Mouse (Mus musculus): ENCODE results near the gene Tent4a.
A peak's percentile ranks its signal among the peaks of the same experiment; 100 is the strongest.

The Tent4a gene

DNA sequence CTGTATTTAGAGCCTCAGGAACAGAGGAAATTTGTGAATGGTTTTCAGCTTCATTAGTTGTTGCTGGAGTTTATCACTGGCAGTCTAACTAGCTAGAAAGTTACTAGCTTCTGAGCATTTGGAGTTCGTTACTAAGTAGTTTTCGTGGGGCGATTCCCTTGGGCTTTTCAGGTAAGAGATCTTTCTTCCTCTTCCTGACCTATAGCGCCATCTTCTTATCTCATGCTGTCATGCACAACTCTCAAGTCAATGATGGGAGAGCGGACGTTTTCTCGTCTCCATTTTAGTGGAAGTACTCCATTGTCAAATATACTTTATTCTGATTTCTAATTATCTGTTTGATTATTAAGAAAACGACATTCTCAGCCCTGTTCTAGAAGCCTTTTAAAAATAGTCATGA, 15.6 kb upstream of the Tent4a start:
- ATAC-seq (ENCODE audit: insufficient number of reproducible peaks, low FRiP score, low TSS enrichment): no peak

DNA sequence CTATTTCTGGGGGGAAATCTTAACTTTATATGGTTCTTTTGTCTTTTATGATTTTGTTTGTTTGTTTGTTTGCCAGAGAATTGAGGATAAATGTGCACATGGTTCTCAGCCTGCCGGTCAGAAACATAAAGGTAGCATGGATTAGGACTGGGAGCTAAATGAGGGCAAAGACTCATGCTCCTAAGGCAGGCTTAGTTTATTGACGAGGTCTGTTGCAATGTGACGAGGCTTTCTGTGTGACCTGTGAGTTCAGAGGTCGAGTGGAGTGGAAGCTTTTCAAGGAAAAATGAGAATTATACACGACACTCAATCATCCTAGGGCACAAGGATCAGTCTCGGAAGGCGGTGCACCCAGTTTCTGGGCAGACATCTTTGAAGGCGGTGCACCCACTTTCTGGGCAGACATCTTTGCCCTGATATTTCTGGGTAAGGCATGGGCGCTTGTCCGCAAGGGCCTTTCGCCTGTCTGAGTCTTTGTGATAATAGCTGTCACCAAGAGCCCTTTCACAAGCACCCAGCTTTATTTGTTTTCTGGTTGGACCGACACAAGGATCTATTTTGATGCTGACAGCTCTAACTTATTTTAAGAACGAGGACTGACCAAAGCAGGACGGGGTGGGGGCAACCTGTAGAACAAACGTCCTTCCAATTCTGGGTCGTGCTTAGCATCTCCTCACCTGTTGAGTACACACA, 13.2 kb upstream of the Tent4a start:
- no peak for ATAC-seq (ENCODE audit: insufficient number of reproducible peaks, low FRiP score, low TSS enrichment)

DNA sequence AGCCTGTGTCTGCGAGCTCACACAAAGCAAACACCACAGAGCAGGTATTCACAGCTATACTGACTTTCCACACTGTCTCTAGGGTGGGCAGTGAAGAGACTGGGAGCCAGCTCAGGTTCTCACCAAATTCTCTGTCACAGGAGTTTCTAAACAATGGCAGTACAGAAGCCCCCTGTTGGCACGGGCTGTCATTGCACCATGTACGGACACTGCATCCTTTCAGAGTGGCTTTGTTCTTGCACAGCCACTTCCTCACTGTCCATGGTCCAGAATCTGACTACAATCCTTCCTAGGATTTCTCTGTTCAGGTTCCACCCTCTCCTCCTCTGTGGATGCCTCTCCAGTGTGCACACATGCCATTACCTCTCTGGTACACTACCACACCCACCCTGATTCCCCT, 10.6 kb upstream of the Tent4a start:
- no peak for ATAC-seq (ENCODE audit: insufficient number of reproducible peaks, low FRiP score, low TSS enrichment)

DNA sequence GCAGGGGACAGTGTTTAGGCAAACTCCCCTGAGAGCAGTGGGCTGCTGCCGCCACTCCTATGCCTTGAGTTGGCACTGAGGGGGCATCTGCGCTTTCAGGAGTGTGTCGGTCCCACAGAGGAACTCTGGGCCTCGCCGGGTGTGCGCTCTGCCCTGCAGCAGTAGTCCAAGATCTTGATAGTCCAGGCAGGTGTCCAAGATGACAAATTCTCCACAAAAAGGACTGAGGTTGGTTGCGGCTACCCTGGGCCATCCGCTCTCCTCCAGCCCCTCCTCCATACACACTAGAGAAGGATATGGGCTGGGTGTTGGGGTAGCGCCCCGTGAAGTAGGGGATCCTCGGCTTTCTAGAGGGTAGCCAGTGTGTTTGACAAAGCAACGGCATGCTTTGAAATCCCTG, 9.2 kb upstream of the Tent4a start:
- no peak for ATAC-seq (ENCODE audit: insufficient number of reproducible peaks, low FRiP score, low TSS enrichment)

DNA sequence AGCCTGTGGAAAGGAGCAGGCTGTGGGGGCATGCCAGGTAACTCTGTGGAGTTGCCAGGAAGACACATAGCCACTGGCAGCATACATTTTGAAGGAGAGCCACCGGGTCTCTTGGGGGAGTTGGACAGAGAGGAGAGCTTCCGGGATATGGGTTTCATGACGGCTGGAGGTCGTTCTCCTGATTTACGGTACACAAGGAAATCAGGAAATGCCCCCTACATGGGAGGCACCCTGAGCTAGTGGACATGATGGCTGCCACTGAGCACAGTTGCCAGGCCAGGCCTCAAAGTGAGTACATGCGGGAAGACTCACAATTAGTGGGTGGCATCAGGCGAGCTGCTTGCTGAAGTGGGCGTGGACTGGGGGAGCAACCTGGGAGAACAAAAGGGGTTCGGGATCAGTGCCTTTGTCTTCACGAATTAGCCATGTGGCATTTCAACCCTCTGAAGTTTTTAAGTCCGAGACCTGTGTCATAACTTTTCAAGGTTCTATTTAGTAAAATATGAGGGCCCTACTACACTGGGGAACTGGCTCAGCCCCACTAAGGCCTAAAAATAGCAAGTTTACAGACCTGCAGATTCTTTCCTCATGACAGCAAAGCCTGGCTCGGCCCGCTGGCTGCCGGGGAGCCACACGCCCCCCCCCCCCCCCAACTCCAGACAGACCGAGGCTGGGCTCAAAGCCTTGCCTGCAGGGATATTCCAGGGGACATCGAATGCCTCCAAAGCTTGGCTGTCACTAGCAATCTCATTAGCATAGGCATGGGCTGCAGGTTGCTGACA, 8.3 kb upstream of the Tent4a start:
- no peak for ATAC-seq (ENCODE audit: insufficient number of reproducible peaks, low FRiP score, low TSS enrichment)

DNA sequence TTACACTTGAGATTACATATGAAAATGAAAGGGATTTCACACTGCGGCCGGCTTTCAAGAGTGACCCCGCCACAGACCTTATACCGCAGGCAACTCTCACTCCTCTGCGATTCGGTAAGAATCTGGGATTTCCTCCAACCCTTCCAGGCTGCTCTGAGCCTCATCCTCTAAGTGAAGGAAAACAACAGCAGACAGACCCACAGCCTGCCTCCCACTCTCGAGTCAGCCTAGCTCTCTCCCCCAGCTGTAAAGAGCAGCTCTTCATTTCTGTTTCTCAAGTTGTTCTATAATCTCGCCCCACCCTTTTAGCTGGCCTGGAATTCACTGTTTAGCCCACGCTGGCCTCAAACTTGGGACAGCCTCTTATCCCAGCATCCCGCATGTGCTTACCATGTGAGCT, 7.4 kb upstream of the Tent4a start:
- no peak for ATAC-seq (ENCODE audit: insufficient number of reproducible peaks, low FRiP score, low TSS enrichment)

DNA sequence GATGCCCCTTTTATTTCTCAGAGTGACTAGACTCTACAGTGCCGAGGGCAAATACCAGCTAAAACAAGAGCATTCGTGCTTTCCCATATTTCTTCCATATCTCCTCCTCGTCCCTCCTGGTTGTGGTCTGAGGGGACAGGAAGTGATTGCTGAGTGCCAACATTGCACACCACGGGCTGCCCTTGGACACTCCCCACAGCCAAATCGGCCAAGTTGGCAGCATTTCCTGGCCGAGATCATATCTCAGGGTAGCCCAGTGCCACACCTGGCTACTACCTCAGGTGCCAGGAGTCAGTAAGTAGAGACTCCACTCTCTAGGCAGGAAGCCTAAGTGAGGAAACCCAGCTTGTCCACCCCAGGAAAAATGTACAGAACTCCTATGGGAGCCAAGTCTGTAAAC, 6.8 kb upstream of the Tent4a start:
- ATAC-seq (ENCODE audit: insufficient number of reproducible peaks, low FRiP score, low TSS enrichment): no peak

DNA sequence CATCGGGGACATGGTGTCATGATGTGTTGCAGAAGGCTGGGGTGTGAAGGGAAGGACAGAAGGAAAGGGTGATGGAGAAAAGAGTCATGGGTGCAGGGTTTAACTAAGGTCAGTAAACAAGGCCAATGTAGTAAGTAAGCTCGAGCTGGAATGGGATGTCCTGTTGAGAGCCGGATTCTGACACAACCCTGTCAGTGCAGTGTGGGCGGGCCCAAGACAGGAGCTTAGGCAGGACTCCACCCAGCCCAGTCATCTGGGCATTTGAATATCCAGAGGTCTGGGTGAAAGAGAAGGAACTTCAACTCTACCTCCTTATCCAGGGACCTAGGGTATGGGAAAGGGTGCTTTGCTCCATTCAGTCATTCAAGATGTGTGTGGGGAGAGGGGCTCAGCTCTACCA, 3.9 kb upstream of the Tent4a start:
- ATAC-seq (ENCODE audit: insufficient number of reproducible peaks, low FRiP score, low TSS enrichment): no peak

DNA sequence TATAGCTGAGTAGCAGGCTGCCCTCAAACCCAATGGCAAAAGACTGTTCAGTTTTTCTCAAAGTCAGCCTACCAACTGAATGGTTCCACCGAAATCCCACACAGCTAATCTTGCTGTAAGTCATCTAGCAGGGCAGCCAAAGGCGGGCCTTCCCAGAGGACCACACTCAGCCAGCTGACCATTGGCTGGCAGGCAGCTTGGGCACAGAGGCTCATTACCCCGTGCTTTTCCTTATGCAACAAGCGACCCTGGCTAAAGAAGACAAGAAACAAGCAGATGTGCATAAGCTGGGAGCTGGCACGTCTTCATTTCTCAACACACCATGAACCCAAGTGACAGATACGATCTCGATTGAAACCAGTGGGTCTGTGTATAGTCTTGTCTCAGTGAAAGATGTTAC, 2.9 kb upstream of the Tent4a start:
- no peak for ATAC-seq (ENCODE audit: insufficient number of reproducible peaks, low FRiP score, low TSS enrichment)

DNA sequence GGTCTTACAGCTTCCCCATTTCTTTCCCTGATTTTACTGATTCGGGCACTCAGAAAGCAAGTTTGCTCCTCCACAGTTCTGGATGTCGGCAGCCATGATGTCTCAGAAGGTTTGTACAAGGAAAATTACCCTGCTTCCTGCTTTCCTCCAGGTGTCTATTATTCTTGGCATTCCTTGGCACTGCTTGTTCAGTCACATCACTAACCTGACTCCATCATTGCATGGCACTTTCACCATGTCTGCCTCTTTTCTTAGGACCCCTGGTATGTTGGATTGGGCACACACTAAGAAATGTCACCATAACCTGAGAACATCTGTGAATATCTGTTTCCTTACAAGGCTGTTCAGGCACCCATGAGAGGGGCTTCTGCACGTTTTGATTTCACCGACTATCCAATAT, 1.6 kb upstream of the Tent4a start:
- no peak for ATAC-seq (ENCODE audit: insufficient number of reproducible peaks, low FRiP score, low TSS enrichment)

DNA sequence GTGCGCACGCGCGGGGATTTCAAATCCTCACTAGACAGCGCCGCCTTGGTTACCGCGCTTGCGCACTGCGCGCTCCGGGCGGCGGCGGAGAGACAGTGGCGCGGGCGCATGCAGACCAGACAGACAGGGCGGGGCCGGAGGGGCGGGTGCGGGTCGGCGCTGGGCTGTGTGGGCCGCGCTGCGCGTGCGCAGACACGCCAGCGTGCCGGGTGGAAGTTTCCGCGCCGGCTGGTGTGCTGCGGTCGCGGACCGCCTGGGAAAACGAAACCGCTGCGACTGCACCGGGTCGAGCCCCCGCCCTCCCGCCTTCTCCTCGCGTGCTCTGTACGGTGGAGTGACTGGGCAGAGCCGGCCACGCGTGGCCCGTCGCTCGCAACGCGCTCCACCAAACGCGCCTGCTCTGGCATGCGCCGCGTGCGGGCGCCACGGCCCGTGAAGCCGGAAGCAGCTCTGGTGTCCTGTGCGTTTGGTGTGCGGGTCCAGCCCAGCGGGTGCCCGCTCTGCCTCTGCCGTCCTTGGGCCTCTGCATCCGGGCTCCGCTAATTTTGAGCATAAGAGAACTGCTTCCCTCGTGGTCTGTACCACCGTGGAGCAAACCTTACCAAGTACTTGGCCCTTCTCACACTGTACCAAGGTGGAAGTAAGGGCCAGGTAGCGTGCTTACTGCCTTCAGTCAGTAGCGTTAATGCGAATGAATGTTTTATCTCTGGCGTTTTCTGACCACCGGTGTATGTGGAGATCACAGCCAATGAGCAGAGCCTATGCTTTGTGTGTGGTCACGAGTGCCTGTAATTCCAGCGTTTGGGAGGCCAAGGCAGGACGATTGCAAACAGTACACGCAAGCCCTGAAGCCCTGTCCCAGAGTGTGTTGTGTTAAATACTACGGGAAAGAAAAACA, 486 bp upstream of the Tent4a start:
- ATAC-seq (ENCODE audit: insufficient number of reproducible peaks, low FRiP score, low TSS enrichment): peak; percentile 53

DNA sequence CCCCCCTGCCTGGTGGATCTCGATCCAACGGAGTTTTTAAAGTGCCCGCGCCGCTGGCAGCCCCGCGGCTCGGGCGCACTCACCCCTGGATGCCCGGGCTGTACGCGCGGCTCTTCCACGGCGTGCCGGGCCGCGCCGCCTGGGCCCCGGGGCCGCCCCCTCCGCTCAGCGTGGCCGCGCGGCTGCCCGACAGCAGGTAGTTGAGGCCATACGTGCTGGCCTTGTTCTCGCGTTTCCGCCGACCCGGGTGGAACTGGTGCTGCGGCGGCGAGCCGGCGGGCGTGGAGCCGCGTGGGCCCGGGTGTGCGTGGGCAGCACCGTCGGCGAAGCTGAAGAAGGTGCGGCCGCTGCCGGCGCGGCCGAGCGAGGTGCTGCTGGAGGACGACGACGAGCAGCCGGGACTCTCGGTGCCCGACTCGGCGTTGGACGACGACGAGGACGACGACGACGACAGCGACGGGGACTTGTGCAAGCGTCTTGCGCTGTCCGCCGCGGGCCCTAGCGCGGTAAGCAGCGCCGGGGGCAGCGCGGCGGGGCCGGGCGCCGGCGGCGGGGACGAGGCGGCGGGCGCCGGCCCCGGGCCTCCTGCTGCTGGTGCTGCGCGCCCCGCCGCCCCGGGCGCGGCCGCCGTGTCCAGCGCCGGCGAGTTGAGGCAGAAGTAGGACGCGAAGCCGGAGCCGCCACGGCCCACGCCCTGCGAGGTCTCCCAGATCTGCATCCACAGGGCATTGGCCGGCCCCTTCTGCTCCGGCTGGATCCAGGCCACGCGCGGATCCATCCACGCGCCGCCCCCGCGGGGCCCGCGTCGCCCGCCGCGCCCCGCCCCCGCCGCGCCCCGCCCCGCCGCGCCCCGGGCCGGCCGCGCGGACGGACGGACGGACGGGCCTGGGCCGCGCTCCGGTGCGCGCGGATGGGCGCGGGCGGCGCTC, 748 bp downstream of the Tent4a start, which contains the start of gene Nsun2:
TSS of gene Nsun2 (plus strand) at position 342 of the 929 bp plus-strand sequence.
- ATAC-seq (ENCODE audit: insufficient number of reproducible peaks, low FRiP score, low TSS enrichment): peak; percentile 22; the same call in 1 of the 2 replicates

DNA sequence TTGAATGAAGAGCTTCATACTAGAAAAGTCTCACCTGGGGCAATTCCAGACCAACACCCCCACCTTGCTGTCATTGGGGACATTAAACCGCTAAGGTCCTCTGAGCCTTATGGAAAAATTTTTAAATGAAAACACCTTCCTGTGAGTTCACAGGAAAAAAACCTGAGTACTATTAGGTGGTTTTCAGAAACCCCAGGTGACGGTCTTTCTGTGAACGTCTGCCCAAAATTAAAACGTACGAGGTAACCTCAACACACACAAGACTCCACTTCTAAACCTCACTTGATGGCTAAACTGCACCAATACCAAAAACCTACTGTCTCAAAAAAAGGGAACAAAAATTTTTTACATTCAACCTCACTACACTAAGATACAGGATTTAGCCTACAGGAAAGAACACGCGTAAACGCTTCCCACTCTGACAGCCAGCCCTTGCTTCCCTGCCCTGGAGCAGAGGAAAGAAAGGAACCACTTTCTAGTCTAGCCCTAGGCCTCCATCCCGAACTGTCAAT, 1.5 kb downstream of the Tent4a start:
- ATAC-seq (ENCODE audit: insufficient number of reproducible peaks, low FRiP score, low TSS enrichment): no peak

DNA sequence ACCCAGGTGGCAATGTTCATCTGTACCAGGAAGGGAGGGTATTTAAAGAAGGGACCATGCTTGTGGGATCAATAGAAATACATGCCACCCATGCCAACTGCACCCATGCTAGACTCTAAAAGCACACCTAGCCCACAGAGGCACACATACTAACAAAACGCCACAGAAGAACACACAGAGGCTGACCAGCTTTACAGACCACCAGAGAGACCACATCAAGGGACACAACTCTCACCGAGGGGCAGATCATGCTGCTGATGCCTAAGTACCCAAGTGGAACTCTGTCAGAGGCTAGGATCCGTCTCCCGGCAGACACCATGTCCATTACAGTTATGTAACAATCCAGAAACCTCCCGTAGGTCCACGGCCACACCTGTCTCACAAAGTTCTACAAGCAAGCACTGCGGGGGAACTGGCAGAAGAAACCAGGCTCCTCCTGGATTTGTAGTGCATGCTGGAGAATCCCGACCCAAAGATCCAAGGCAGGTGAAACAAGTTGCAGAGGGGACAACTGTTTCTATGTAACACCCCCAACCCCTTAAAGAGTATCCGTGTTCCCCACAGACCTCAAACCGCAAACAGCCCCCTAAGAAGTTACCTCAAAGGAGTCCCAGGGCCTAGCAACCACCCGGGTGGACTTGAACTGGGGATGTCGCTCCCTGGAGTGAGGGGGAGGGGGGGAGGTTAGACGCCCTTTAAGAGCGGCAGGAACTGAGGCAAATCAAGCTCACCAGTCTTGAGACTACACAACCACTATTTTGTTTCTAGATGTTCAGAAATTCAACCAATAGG, 2.1 kb downstream of the Tent4a start:
- ATAC-seq (ENCODE audit: insufficient number of reproducible peaks, low FRiP score, low TSS enrichment): no peak

DNA sequence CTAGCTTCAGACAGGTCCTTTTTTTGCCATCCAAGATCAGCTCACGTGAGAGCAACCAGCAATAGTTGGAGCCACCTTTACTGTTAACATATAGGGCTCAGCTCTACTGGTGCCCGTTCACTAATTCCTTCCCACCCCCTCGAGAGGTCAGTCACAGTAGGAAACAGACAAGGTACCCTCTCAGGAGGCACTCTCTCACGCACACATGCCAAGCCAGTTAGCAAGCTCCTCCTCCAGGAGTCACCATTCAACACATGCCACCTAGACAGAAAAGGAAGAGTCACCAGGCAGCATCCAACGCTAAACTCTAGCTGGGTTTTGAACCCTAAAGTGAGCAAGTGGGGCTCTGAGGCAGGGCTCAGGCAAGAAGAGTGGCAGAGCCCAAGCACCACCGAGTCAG, 3.0 kb downstream of the Tent4a start:
- no peak for ATAC-seq (ENCODE audit: insufficient number of reproducible peaks, low FRiP score, low TSS enrichment)

DNA sequence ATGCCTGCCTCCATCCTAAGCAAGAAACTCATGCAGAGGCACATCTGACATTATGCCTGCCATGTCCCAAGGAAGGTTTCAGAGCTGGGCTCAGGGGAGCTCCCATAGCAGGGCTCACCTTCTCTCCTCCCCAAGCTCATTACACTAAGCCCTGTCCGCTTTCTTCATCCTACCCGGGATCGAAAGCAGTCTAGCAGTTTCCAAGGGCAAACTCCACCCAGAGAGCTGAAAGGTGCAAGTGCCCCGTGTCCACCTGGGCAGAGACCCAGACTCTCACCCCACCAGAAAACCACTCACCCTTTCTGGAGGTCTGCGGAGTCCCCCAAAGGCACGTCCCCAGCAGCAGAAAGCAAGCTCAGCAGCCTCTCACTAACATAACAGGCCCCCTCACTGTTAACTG, 3.5 kb downstream of the Tent4a start:
- no peak for ATAC-seq (ENCODE audit: insufficient number of reproducible peaks, low FRiP score, low TSS enrichment)

DNA sequence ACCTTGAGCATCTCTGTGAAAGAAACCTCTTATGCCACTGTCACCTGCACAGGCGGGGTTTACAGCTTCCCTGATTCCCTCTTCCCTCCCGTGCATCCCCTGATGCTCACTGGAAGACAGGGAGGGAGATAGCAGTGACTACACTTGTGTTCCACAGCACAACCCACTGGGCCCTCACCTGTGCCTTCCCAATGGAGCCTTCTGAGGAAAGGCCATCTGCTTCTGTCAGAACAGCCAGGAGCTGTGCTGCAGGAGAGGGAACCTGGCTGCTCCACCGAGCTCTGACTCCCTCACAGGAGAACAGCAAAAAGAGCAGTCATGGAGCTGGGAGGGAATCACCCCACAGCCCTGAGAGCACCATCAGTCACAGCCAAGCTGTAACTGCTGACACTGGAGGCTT, 4.3 kb downstream of the Tent4a start:
- 0 out of 2 replicates have a peak, but pooled peaks have one; percentile 9 for ATAC-seq (ENCODE audit: insufficient number of reproducible peaks, low FRiP score, low TSS enrichment)

DNA sequence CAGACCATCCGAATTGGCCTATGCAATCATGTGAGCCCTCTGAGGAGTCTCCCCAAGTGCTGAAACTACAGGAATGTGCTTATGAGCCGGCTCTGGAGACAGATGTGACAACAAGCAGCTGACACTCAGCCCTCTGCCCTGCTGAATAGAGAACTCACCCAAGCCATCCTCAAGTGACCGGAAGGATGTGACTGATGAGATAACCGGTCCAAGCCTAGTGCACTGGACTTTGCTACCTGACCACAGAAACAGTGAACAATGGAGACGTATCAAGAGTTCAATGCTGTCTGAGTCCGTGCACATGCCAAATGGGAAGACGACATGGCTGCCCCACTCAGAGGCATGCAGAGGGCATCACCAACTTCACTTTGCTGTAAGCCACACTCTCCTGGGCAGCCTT, 5.9 kb downstream of the Tent4a start:
- no peak for ATAC-seq (ENCODE audit: insufficient number of reproducible peaks, low FRiP score, low TSS enrichment)

DNA sequence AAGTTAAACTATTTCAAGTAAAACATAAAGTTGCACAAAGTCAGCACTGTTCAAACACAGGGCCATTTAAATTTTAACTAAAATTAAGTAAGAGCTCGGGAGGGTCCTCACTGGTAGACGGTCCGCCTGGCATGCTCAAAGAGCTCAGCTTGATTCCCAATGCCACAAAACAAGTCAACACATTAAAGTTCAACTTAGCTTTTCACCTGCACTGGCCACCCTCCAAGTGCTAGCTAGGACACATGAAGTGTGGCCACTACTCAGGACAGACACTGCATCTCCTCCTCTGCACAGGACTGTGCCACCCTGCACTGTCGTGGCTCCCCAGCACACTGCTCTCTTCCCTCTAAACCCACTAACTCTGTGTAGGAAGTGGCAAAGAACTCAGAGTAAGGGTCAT, 8.6 kb downstream of the Tent4a start:
- no peak for ATAC-seq (ENCODE audit: insufficient number of reproducible peaks, low FRiP score, low TSS enrichment)
